Mouse (Mus musculus) G1E (cell line): ENCODE results near the gene Bbs12. TPM values are rescaled to one million over a fixed set of nuclear protein-coding genes. Genes with fewer than 3 reads are reported as not detected.

Experiments used
- ATAC-seq: 2 replicates; pipeline ENCODE4 v1.8.0; 2016; ENCODE audit warnings: mild to moderate bottlenecking; ENCODE audit not compliant: insufficient number of reproducible peaks, poor library complexity, low FRiP score, severe bottlenecking; ENCODE audit errors: extremely low read depth
- DNase-seq: peaks from one replicate; pipeline ENCODE4 v3.0.0; 2012; ENCODE audit warnings: low spot score
- H3K27me3 ChIP-seq: 2 replicates; pipeline ENCODE4 v1.6.1; 2012; ENCODE audit warnings: mild to moderate bottlenecking, low read length, inconsistent platforms; ENCODE audit not compliant: insufficient read depth
- H3K36me3 ChIP-seq: replicated peaks from 2 replicates; pipeline ENCODE3; 2012; ENCODE audit warnings: mild to moderate bottlenecking, inconsistent platforms
- H3K4me1 ChIP-seq: 2 replicates; pipeline ENCODE4 v1.6.1; 2012; ENCODE audit warnings: low read depth, low read length, inconsistent platforms, mixed read lengths; ENCODE audit not compliant: insufficient read depth
- H3K4me3 ChIP-seq: 2 replicates; pipeline ENCODE4 v1.5.1; 2012; ENCODE audit warnings: low read depth, mild to moderate bottlenecking, inconsistent platforms, low read length, moderate library complexity, mixed read lengths
- H3K9me3 ChIP-seq: replicated peaks from 2 replicates; pipeline ENCODE4 v1.6.1; 2012; ENCODE audit warnings: inconsistent platforms
- CTCF ChIP-seq: IDR thresholded peaks from 2 replicates; pipeline ENCODE4 v1.5.1; 2012; ENCODE audit warnings: low read depth, low read length, inconsistent platforms, mixed read lengths
- GATA1 ChIP-seq: IDR thresholded peaks from 2 replicates; pipeline ENCODE4 v1.6.1; 2012; ENCODE audit warnings: borderline replicate concordance, low read length, inconsistent platforms, mixed read lengths
- GATA2 ChIP-seq: IDR thresholded peaks from 2 replicates; pipeline ENCODE4 v1.6.1; 2012; ENCODE audit warnings: low read depth, low read length, inconsistent platforms, borderline replicate concordance
- POLR2AphosphoS5 ChIP-seq: IDR thresholded peaks from 2 replicates; pipeline ENCODE4 v1.6.1; 2012; ENCODE audit warnings: low read depth, low read length, inconsistent platforms; ENCODE audit not compliant: insufficient replicate concordance
- TAL1 ChIP-seq: conservative IDR thresholded peaks from 2 replicates; pipeline ENCODE4 v1.6.1; 2012; ENCODE audit warnings: low read depth, low read length, inconsistent platforms, mixed read lengths
- polyA plus RNA-seq: library from polyadenylated mRNA; stranded (reverse); fragments of >175 nt; gene quantifications from 2 replicates; pipeline ENCODE4 v1.2.3, GENCODE M21; 2012
- total RNA-seq, 2 experiments: library from RNA; stranded (forward) in 1 of 2; stranded (reverse) in 1 of 2; fragments of 200-1000 nt in 1 of 2; fragments of >200 nt in 1 of 2; fragmentation: Nextera tagmentation in 1 of 2; gene quantifications; 2 replicates each; pipeline ENCODE4 v1.2.3; 2014 to 2017

Bbs12 gene
- total and polyA plus RNA-seq, 3 experiments: 0.52 to 31.6 (median 27.3) TPM

GRCm38 (mm10) chr3:37299470-37299869, 12.9 kb upstream of the Bbs12 start:
- Histone ChIP-seq H3K27me3 (no peaks in the 10 kb centered on the region), H3K9me3 (no peaks in the 10 kb centered on the region), H3K4me3 (no peak overlapping the region), H3K36me3 (no peaks in the 10 kb centered on the region), H3K4me1 (peaks cover 23% of the 10 kb centered on the region)
- no peak for TF ChIP-seq GATA2
- DNase-seq (no peak), ATAC-seq (no peak)

- TF ChIP-seq CTCF (peak; percentile 72), GATA1 (no peak)
- Histone ChIP-seq H3K4me1 (peaks cover 33% of the 10 kb centered on the region), H3K9me3 (peaks cover 5% of the 10 kb centered on the region), H3K36me3 (no peaks in the 10 kb centered on the region), H3K27me3 (no peaks in the 10 kb centered on the region), H3K4me3 (no peak overlapping the region; the same call in 1 of the 2 replicates)
- no peak; the same call in 1 of the 2 replicates for ATAC-seq
- peak; percentile 54 for DNase-seq
Observed at GRCm38 (mm10) chr3:37302685-37303084, 9.7 kb upstream of the Bbs12 start.

GRCm38 (mm10) chr3:37303392-37304139, 8.8 kb upstream of the Bbs12 start:
- peak; percentile 28 for DNase-seq
- H3K4me3 ChIP-seq: peak overlapping the region; percentile 47; the same call in 1 of the 2 replicates
- no peaks in the 10 kb centered on the region for H3K27me3 ChIP-seq
- peaks cover 29% of the 10 kb centered on the region for H3K4me1 ChIP-seq
- no peaks in the 10 kb centered on the region for H3K36me3 ChIP-seq
- H3K9me3 ChIP-seq: peaks cover 5% of the 10 kb centered on the region
- peak; percentile 96 for ATAC-seq
- TF ChIP-seq POLR2AphosphoS5 (no peak), TAL1 (peak; percentile 45)

- H3K9me3 ChIP-seq: no peaks in the 10 kb centered on the region
- peaks cover 35% of the 10 kb centered on the region for H3K4me1 ChIP-seq
- peak overlapping the region; percentile 82 for H3K4me3 ChIP-seq
- DNase-seq (no peak), ATAC-seq (no peak)
- H3K27me3 ChIP-seq: no peaks in the 10 kb centered on the region
- peaks cover 12% of the 10 kb centered on the region for H3K36me3 ChIP-seq
- no peak for TF ChIP-seq GATA1
- TF ChIP-seq GATA2: no peak
- no peak for TF ChIP-seq CTCF
- no peak for TF ChIP-seq TAL1
- TF ChIP-seq POLR2AphosphoS5: no peak
Observed at GRCm38 (mm10) chr3:37311897-37312369, 421 bp upstream of the Bbs12 start.

- Histone ChIP-seq H3K27me3 (no peaks in the 10 kb centered on the region), H3K4me1 (peaks cover 37% of the 10 kb centered on the region), H3K9me3 (no peaks in the 10 kb centered on the region), H3K4me3 (peak overlapping the region; percentile 82; the same call in 1 of the 2 replicates), H3K36me3 (peaks cover 16% of the 10 kb centered on the region)
- ATAC-seq: peak; percentile 43
- no peak for TF ChIP-seq GATA2
- TF ChIP-seq TAL1: no peak
- no peak for TF ChIP-seq CTCF
- TF ChIP-seq GATA1: no peak
- TF ChIP-seq POLR2AphosphoS5: no peak
- no peak for DNase-seq
Observed at GRCm38 (mm10) chr3:37313371-37313770, 1.0 kb downstream of the Bbs12 start.

- TF ChIP-seq GATA1 (no peak), CTCF (no peak)
- H3K9me3 ChIP-seq: no peaks in the 10 kb centered on the region
- peaks cover 43% of the 10 kb centered on the region for H3K36me3 ChIP-seq
- ATAC-seq (no peak), DNase-seq (no peak)
- no peaks in the 10 kb centered on the region for H3K27me3 ChIP-seq
- H3K4me1 ChIP-seq: peaks cover 41% of the 10 kb centered on the region
- H3K4me3 ChIP-seq: no peak overlapping the region
Observed at GRCm38 (mm10) chr3:37316233-37316632, 3.9 kb downstream of the Bbs12 start.

GRCm38 (mm10) chr3:37324310-37324709, 12.0 kb downstream of the Bbs12 start:
- peaks cover 44% of the 10 kb centered on the region for H3K4me1 ChIP-seq
- no peaks in the 10 kb centered on the region for H3K27me3 ChIP-seq
- TF ChIP-seq TAL1: no peak
- no peak for TF ChIP-seq GATA2
- no peak for TF ChIP-seq POLR2AphosphoS5
- TF ChIP-seq CTCF: 0 out of 2 replicates have a peak, but pooled peaks have one; percentile 19
- TF ChIP-seq GATA1: no peak
- H3K36me3 ChIP-seq: peaks cover 29% of the 10 kb centered on the region
- H3K9me3 ChIP-seq: no peaks in the 10 kb centered on the region
- DNase-seq (no peak), ATAC-seq (no peak)
- no peak overlapping the region for H3K4me3 ChIP-seq
